Mouse (Mus musculus): ENCODE data around the gene Igtp.

GRCm38 (mm10) chr11:58226425-58226824 is 27.1 kb downstream of the Igtp start:
- TF ChIP-seq CTCF (IDR thresholded peaks at IDR 0.05; ENCODE audit: control insufficient read depth, insufficient read depth, low read length) (no peak), POLR2A (IDR thresholded peaks at IDR 0.05; ENCODE audit: borderline replicate concordance, control insufficient read depth, low read depth, low read length) (no peak)
